Mouse (Mus musculus) heart, adult 2 months (tissue): Measurements from ENCODE around the gene Ctrb1.

Source experiments
- CTCF ChIP-seq: fragments of 200-600 bp; IDR thresholded peaks from 2 replicates; pipeline ENCODE4 v1.8.1; 2022; ENCODE audit warnings: antibody characterized with exemption, mild to moderate bottlenecking, moderate library complexity
- POLR2A ChIP-seq: fragments of 200-500 bp; IDR thresholded peaks from 2 replicates; pipeline ENCODE4 v1.6.1; 2011; ENCODE audit warnings: mild to moderate bottlenecking, low read depth, low read length, control low read depth; ENCODE audit not compliant: insufficient read depth

DNA sequence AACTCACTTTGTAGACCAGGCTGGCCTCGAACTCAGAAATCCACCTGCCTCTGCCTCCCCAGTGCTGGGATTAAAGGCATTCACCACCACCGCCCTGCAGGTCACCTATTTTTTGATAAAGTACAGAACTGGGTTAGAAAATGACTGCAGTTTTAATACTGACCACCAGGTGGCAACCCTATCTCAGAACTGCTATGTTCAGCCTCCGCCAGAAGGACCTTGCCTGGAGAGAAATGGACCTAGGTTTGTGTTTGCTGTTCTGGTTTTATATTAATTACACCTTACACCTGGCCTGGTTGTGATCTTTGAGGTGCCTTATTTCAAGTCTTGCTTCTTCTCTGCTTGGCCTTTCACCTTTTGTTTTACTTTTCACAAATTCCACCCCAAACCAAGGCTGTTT is 12.7 kb downstream of the Ctrb1 start:
- peak; percentile 84 for TF ChIP-seq CTCF
- TF ChIP-seq POLR2A = no peak
